Mouse (Mus musculus) olfactory bulb, adult 2 months (tissue): ENCODE data around the gene Frs3.

Experiments
- CTCF ChIP-seq: fragments of 200-500 bp; IDR thresholded peaks from 2 replicates; pipeline ENCODE4 v1.5.1; 2012; ENCODE audit warnings: low read depth, mild to moderate bottlenecking, low read length, moderate library complexity; ENCODE audit not compliant: insufficient read depth
- POLR2A ChIP-seq: fragments of 200-500 bp; IDR thresholded peaks from 2 replicates; pipeline ENCODE4 v1.6.1; 2012; ENCODE audit warnings: mild to moderate bottlenecking, low read depth, low read length, moderate library complexity; ENCODE audit not compliant: insufficient read depth

GRCm38 (mm10) chr17:47642992-47643391 is 45.8 kb upstream of the Frs3 start:
- TF ChIP-seq CTCF (no peak), POLR2A (no peak)
